Mouse (Mus musculus) spleen, postnatal 14 days (tissue): Measurements from ENCODE around the gene Thada.
"Not testable (repeated sequence)": the region's sequence is repeated elsewhere in the genome, so short reads cannot be mapped to it uniquely, and the experiment has no call there.

Source experiments
- DNase-seq, 2 experiments: peaks; one replicate each; pipeline ENCODE4 v3.0.0; 2021 to 2022; ENCODE audit warnings: low spot score in 2 of 2

The Thada gene

DNA sequence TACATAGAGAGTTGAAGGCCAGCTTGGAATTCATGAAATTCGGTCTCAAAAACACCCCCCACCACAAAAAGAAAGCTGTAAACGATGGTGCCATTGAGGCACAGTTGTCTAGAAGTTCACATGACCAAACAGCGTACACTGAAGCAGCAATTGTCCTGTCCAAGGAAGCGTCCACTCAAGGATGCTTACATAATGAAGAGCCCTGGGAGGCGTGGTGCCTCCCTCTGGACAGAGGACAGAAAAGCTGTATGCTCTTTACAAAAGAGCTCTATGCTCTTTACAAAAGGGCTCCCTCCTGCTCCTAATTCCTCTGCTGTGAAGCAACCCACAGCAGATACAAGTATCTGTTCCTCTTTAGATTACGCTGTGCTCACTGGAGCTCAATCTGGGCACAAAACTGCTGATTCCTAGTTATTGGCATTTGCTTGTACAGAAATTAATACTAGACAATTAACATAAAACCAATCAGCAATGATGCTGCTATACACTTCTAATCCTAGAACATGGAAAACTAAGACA lies 123.6 kb downstream of the Thada start:
- DNase-seq = no peak

DNA sequence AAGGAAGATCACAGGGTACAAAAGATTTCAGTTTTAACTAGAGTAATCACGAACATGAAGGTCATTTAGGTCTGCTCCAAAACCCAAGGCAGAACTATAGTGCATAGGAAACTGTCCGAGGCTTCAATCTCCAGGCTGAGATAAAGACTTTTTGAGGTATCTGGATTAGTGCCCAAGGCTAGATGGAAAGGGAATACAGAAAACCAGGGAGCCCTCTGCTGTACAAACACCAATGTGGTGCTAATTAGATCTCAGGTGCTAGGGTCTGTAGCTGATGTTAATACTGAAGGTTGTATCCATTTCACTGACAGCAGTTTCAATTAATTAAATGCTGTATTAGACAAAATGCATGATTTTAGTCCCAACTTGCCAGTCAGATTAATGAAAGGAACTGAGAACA lies 124.3 kb downstream of the Thada start:
- DNase-seq = no peak

DNA sequence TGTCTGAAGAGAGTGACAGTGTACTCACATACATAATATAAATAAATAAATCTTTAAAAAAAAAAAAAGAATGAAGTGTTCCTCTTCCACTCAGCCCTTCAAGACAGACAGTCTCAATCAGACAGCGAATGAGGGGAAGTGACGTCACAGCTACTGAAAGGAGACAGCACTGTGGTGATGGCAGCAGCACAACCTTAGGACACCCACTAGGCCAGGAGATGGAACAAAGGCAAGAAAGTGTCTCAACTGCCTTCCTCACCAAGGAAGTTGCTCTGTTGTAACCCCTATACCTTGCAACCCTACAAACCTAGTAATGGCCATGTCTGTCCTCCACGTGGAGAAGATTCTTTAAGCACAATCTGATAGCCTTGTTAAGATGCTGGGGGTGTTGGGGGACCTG lies 125.4 kb downstream of the Thada start:
- no peak for DNase-seq

DNA sequence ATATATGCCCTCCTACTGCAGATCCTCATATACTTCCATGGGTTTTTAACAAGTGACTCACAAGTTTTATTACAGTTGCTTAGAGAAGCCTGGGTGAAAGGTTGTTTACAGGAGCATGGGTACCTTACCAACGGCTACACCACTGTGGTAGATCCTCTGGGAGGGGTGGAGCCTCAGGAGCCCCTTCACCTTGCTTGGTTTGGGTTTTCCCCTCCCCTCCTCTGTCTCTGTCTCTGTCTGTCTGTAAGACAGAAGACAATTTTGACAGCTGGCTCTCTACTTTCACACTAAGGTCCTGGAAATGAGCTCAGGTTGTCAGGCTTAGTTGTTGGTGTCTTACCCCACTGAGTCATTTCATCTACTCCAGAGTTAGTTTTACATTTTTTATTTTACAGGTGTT lies 130.0 kb downstream of the Thada start:
- DNase-seq = no peak

DNA sequence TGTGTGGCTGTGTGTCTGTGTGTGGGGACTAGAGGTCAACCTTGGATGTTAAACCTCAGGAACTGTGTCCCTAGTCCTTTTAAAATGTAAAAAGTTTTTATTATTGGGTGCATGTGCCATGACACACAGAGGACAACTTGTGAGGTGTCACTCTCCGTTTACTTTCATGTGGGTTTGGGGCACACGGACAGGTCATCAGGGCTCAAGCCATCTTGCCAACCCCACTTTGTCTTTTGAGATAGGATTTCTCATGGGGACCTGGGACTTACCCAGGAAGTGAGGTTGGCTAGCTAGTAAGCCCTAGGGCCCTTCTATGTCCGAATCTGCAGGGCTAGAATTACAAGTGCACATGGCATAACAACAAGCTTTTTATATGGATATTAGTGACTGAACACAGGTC lies 130.9 kb downstream of the Thada start:
- DNase-seq = no peak

DNA sequence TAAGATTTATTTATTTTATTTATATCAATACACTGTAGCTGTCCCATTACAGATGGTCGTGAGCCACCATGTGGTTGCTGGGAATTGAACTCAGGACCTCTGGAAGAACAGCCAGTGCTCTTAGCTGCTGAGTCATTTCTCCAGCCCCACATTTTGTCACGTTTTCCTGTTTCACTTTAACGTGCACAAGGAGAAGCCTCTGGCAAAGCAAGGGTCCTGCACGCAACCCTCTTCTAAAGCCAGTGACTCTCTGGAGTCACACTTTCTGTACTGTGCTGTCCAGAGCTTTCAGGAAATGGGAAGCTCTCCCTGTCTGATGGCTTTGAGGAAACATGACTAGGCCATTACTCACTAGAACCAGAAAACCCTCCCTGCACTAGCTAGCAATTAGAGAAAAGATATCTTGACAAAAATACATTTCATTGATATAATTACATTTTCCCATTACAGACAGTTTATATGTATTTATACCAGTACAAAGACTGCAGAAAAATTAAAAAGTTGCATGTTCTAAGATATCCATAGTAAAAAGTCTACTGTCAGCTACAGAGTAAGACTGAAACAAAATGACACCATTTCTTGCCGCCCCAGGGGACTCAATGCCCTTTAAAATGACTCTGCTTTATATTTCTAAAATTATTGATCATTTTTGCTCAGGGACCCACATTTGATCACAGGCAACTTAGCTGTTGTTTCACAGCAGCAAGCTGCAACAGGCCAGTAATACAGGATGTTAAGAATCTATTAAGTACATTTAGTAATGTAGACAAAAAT lies 131.6 kb downstream of the Thada start:
- DNase-seq = no peak

DNA sequence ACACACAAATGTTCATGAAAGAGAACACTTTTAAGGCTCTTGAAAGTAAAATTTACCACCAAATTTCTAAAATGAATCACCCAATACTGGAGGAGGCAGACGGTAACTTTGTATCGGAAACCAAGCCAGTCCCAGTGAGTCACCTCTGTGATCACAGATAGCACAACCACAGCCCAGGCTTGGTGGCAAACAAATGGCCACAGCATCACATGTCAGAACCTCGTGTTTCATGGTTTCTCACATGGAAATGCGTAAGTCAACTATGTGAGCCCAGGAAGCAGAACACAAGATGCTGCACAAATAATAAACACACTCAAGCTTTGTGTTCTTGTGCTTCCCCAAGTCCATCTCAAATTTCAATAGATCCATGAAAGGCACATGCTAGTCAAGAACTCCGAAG lies 133.1 kb downstream of the Thada start:
- no peak for DNase-seq

DNA sequence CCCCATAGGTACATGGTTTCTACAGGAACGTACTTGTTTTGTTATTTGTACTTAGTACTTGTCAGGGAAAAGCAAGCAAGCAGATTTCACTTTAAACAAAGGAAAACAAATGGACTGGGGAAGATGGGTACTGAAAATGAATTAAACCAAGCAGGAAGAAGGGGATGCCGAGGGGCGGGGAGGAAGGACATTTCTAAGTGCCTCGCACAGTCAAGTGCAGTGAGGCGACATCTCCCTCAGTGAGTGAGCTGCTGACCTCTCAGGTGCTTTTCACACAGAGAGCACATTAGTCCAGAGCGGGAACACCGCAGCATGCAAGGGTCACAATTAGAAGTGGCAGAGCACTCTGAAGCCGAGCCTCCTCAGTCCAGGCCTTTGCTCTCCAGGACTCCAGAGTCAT lies 135.0 kb downstream of the Thada start:
- no peak for DNase-seq

DNA sequence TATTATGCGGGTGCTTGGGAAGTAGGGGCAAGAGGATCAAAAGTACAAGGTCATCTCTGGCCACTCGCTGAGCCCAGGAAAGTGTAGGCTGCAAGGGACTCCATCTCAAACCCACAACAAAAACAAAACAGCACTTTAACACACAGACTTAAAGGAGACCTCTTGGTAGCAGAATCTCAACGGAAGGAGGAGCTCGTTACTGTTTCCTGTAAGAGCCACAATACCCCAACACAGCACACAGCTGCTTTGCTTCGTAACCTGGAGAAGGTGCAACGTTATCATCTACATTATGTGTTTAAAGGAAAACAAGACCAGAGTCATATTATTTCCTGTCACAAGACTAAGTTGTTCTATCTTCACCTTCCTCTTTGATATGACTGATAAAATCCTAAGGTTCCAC lies 135.5 kb downstream of the Thada start:
- DNase-seq = no peak

DNA sequence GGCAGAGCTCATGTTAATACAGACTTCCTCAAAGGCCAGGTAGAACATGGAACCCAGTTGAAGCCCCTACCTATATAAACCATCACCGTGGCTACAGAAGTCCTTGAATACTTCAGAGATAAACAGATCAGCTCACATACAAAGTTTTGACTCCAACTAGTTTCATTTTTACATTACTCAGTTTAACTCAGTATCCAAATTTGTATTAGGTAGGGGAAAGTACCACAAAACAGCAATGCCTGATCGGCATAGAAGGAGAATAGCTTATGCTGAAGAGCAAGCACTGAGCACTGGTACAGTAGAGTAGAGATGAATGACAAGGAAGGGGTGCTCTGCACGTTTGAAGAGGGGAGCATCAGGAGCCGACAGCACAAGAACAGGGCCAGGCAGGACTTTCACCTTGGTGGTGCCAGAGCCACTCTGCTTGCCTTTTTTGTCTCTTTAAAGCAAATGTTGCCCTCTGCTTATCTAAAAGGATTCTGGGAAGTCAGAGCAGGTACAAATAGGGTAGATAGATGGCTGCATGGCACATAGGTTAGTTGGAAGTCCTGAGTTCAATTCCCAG lies 136.0 kb downstream of the Thada start:
- no peak for DNase-seq

DNA sequence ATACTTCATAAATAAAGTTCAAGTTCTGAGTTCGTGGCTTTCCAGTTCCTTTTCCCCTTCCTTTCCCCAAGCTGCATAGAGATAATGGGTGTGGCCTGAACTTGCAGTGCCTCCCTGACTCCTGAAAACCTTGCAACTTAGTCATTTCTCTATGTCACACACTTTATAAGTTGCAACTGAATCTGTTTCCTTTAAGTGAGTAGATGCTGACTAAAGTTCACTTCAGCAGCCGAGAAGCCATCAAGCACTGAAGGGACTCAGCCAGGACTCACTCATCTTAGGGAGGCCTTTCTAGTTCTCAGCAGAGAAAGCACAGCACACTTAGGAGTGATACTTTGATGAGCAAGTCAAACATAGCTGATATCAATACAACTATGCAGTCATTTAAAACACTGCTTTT lies 137.5 kb downstream of the Thada start:
- no peak for DNase-seq

DNA sequence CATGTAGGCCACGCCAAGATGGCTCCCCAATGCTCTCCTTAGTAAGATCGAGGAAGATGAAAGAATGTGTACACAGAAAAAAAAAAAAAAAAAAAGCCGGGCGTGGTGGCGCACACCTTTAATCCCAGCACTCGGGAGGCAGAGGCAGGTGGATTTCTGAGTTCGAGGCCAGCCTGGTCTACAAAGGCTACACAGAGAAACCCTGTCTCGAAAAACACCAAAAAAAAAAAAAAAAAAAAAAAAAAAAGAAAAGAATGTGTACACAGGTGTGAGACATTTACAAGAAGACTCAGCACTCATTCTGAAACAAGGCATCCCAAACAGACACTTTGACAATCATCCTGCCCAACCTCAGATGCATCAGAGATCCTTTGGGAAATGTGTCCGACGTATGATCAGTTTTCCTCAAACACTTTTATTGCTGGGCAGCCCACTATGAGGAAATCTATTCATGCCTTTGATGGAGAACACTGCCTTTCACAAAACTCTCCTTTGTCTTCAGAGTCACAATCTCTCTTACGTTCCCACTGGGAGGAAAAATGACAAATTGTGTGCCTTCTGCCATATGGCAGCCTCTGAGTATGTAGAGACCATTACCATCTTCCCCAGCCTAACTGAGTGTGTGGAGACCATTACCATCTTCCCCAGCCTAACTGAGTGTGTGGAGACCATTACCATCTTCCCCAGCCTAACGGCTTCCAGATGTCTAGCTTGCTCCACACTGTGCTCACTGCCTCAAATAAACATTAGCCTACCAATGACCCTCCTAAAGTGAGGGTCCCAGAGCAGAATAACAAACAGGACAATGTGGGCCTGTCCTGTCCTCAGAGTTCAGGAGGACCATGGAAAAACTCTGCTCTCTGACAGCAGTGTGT lies 138.7 kb downstream of the Thada start:
- no peak for DNase-seq

DNA sequence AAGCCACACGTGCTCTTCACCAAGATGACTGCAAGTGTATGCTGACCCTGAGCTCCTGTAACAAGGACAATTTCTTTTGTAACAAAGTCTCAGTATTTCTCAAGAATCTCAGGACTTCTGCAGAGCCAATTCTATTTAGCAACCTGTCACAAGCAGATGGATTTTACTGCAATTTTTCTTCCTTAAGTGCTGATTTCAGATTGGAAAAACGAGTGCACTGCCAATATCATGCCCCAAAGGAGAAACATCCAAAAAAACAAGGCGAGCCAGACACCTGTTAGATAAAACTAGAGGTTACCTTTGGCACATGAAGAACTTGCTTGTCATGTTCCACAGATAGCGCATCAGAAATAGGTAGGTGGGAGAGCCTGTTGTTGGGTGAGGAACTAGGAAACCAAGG lies 143.8 kb downstream of the Thada start:
- no peak for DNase-seq

DNA sequence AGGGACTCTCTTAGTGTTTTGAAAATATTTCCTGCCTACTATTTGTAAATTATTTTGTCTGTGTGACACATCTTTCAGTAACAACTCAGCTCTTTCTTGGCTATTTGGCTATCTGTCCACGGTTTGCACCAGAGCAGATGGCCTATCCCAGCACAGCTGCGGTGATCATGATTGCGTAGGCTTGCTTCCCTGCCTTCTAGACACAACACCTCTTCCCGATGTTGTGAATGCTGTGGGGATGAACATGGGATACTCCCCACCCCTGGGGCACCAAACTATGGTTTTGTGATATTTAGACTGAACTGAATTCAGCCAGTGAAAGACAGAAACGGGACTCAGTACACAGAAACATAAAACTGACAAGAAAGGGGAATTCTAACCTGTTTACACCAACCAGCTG lies 144.7 kb downstream of the Thada start:
- no peak for DNase-seq

DNA sequence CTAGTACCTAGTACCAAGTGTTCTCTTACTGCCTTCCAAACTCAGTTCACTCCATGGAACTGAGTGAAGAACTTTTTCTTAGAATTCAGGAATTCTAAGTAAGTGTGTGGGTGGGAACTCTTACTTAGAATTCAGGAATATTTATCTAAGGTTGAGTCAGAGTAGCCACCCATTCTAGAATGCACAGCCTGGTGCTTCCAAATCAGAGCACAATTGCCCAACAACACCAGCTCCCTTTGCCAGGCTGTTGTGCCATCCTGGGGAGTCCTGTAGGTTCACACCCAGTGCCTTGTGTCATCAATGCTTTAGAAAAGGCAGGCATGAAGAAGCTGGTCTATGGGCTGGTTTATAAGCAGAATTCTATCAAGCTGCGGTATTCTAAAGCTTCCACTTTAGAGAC lies 145.4 kb downstream of the Thada start:
- DNase-seq = no peak

DNA sequence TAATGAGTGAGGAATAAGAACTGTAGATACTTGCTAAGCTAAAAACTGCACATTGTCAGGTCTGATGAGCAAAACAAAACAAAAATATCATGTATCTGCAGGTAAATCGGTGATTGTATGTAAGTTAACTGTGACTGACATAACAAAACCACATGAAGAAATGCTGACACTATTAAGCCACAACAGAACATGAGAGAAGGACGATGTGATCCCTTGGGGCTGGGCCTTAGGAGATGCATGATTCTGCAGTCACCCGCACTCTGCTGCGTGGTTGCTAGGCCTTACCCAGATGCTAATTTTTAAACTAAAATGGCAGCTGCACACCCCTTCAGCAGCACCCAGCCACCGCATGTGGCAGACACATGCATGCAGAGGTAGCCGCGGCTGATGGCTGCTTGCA lies 151.7 kb downstream of the Thada start:
- no peak for DNase-seq

DNA sequence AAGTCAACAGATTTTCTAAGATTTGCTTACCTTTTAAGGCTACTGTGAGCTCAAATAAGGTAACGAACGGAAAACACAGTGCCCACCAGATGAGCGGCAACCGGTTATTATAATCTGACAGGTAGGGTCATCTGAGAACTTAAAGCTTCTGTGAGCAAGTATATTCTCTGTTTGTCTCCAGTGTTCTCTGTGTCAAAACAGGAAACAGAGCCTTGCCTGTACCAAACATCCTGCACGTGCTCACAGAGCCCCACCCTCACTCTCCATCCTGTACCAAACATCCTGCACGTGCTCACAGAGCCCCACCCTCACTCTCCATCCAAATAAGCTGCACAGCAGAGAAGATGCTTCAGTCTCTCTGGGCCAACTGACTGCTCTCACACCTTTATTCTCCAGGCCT lies 152.5 kb downstream of the Thada start:
- DNase-seq = no peak

DNA sequence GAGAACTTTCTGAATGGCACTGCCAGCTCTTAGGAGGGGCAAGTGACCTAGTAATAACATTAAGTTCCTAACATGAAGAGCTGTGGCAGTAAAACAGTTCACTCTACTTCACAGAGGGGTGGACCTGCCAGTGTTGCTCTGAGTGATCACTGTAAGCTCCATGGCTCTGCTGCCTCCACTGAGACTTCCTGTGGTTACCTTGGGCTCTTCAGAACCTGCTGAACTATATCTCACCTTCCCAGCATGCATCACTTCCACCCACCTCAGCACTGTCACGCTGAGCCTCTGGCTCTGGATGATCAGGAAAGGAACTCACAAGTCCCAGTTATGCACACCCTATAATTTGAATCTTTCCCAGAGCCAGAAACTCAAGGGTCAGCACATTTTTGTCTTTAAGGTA lies 159.9 kb downstream of the Thada start:
- DNase-seq = no peak

DNA sequence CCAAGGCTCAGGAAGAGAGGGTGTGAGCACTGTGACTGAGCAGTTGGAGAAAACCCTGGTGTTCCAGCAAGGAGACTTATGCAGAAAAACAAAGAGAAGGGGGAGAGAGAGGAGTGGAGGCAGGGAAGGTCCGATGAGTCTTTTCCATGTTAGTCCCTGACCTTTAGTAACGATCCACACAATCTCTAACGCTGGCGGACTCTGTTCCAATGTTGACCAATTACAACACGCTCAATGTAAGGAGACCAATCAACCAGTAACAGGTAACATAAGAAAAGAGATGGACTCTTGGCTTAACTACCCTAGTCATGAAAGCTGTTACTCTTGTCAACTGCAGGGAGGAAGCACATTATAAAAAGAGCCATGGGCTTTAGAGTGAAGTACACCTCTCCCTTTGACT lies 160.9 kb downstream of the Thada start:
- DNase-seq = no peak

DNA sequence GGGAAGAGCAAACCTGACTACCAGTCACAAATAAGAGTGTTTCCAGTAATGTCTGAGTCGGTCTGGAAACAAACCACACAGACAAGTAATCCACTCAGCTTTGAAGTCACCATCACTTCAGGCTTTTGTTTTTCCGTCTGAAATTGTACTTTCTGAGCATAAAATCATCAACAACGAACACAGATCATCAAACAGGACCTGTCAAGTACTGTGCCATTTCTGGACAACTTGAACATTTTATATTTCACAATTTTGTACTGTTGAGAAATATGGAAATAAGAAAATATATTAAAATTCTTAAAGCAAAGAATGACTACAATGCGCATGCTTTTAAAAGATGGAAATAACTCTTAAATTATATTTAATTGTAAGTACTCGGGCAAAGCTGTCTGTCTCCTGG lies 161.9 kb downstream of the Thada start:
- no peak for DNase-seq

DNA sequence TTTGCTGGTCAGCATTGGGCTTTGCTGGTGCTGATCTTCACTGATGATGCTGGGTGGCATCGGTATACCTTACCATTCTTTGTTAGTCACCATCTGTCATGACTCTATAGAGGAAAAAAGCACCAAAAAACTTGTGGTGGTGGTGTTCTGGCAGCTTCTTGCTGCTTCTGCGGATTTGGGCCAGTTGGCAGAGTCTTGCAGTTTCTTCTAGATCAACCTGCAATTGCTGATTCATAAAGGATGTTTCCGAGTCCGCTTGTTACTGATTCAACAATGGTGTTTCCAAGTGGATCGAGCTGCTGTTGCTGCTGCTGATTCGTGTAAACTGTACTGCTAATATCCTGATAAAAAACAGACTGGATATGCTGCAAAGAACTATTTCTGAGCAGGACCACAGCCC lies 168.0 kb downstream of the Thada start:
- no peak for DNase-seq

DNA sequence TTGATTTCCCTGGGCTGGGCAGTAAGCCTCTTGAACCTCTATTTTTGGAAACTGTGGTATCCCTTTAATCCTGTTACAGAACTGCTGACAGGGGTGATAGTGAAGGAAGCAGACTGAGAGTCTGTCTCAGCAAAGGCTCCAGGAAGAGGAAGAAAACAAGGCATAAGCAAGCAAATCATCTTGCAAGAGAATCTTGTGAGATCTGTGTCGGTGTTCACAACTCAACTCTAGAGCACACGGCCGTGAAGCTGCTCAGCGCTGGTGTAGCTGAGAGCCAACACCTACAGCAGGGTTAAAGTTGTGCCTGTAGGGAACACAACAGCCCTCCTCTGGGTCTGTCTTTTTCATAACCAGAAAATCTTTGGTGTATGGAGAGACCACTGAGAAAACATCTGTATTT lies 172.8 kb downstream of the Thada start:
- no peak for DNase-seq

DNA sequence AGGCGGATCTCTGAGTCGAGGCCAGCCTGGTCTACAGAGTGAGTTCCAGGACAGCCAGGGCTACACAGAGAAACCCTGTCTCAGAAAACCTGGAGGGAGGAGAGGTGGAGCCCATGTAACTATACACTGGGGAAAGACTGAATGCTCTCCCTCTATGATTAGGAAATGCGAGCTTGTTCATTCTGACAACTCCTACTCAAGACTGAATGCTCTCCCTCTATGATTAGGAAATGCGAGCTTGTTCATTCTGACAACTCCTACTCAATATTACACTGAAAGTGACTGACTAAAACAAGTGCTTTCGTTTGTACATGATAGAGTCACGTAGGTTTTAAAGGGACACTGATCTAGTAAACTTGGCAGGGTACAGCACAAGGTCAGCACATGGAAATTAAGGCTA lies 174.8 kb downstream of the Thada start:
- DNase-seq = not testable (repeated sequence)
